24 mouse cellular contexts compared by ENCODE assay signal in genomic region chrX:163203446-163203845, GRCm38 (mm10).
A peak's percentile ranks its signal among the peaks of the same experiment; 100 is the strongest.
DNase-seq lines count a peak whose midpoint lies in the region; ATAC-seq and TF ChIP-seq lines count a peak whose summit lies in the region.
"Had no signal": no experiment of that assay in that cellular context is flagged by ENCODE, and none has a peak within 500 bp of the region (broad histone marks: within the 10 kb centered on the region; RNA-seq: fewer than 3 reads in every experiment).

No protein-coding gene starts in this region.

- TF ChIP-seq EP300 in lung, postnatal 0 days (IDR thresholded peaks at IDR 0.05), result no peak

- no peaks in the 10 kb centered on the region for H3K36me3 ChIP-seq in lung, postnatal 0 days (ENCODE audit: insufficient read depth, low read length)
- H3K36me3 ChIP-seq in hindbrain, embryonic 14.5 days (replicated peaks; ENCODE audit: control insufficient read depth, insufficient read depth), result no peaks in the 10 kb centered on the region
- H3K36me3 ChIP-seq: embryonic facial prominence, embryonic 10.5 days; embryonic facial prominence, embryonic 12.5 days; forebrain, embryonic 15.5 days; G1E had no signal

- H3K9ac ChIP-seq in lung, postnatal 0 days (replicated peaks; ENCODE audit: low read depth), result no peak overlapping the region
- no peak overlapping the region for H3K9ac ChIP-seq in hindbrain, embryonic 14.5 days
- H3K9ac ChIP-seq: embryonic facial prominence, embryonic 12.5 days; forebrain, embryonic 13.5 days; forebrain, embryonic 15.5 days; forebrain, postnatal 0 days had no signal

- 64% methylated on average over 1 of the region's 1 CpGs for WGBS in lung, postnatal 0 days
- 100% methylated on average over 1 of the region's 1 CpGs for WGBS in hindbrain, embryonic 14.5 days

- peak; percentile 5 for DNase-seq in 3T3-L1 (ENCODE audit: low read depth, low spot score)
- peak; percentile 65 for DNase-seq in ES-CJ7 (ENCODE audit: low read depth, low spot score)
- peak; percentile 4 for DNase-seq in NIH3T3 (ENCODE audit: low read depth)
- DNase-seq in ZHBTc4 (ENCODE audit: low read depth, low spot score), result peak; percentile 62
- no peak for DNase-seq in lung, postnatal 0 days (ENCODE audit: low spot score)
- no peak for DNase-seq in right cerebral cortex, postnatal 25 days
- no peak for DNase-seq in hindbrain, embryonic 14.5 days (ENCODE audit: low spot score)
- DNase-seq: adrenal gland, adult 2 months; adrenal gland, postnatal 10 days; adrenal gland, postnatal 25 days; B cell, adult 2 months; cerebellum, adult 11-12 months; cerebellum, adult 2 months; cerebellum, adult 9-10 months; cerebellum, postnatal 10 days; cerebellum, postnatal 25 days; forebrain, postnatal 0 days had no signal

- no peak overlapping the region for H3K4me2 ChIP-seq in lung, postnatal 0 days (replicated peaks; ENCODE audit: low read depth, low read length)
- H3K4me2 ChIP-seq in hindbrain, embryonic 14.5 days (replicated peaks), result no peak overlapping the region
- H3K4me2 ChIP-seq: embryonic facial prominence, embryonic 12.5 days; forebrain, embryonic 13.5 days; forebrain, embryonic 15.5 days had no signal

- H3K27ac ChIP-seq in lung, postnatal 0 days (ENCODE audit: low read length), result no peak overlapping the region
- no peak overlapping the region for H3K27ac ChIP-seq in hindbrain, embryonic 14.5 days
- H3K27ac ChIP-seq: embryonic facial prominence, embryonic 10.5 days; embryonic facial prominence, embryonic 12.5 days; forebrain, embryonic 13.5 days; forebrain, embryonic 15.5 days had no signal

- no peak for ATAC-seq in lung, postnatal 0 days
- no peak for ATAC-seq in hindbrain, embryonic 14.5 days (ENCODE audit: low FRiP score)
- ATAC-seq: CD4-positive, CD25-positive, alpha-beta regulatory T cell, adult 4 months; forebrain, embryonic 13.5 days; forebrain, embryonic 15.5 days; forebrain, postnatal 0 days had no signal

- no peaks in the 10 kb centered on the region for H3K27me3 ChIP-seq in lung, postnatal 0 days (replicated peaks; ENCODE audit: insufficient read depth, low read length)
- H3K27me3 ChIP-seq in hindbrain, embryonic 14.5 days (ENCODE audit: control insufficient read depth, insufficient read depth, low read length), result no peaks in the 10 kb centered on the region; the same call in 1 of the 2 replicates
- H3K27me3 ChIP-seq: CH12.LX; embryonic facial prominence, embryonic 12.5 days; forebrain, embryonic 13.5 days; forebrain, embryonic 15.5 days had no signal

- no peak for TF ChIP-seq CTCF in lung, postnatal 0 days (IDR thresholded peaks at IDR 0.05)

- no peaks in the 10 kb centered on the region for H3K4me1 ChIP-seq in lung, postnatal 0 days (ENCODE audit: insufficient read depth, low read depth, low read length)
- no peaks in the 10 kb centered on the region for H3K4me1 ChIP-seq in hindbrain, embryonic 14.5 days (replicated peaks; ENCODE audit: control insufficient read depth, insufficient read depth, low read length)
- H3K4me1 ChIP-seq: embryonic facial prominence, embryonic 10.5 days; embryonic facial prominence, embryonic 12.5 days; forebrain, embryonic 13.5 days; forebrain, embryonic 15.5 days had no signal

- no peaks in the 10 kb centered on the region for H3K9me3 ChIP-seq in lung, postnatal 0 days (ENCODE audit: low read length)
- no peaks in the 10 kb centered on the region for H3K9me3 ChIP-seq in hindbrain, embryonic 14.5 days (ENCODE audit: control insufficient read depth, low read length)
- H3K9me3 ChIP-seq: embryonic facial prominence, embryonic 10.5 days; embryonic facial prominence, embryonic 12.5 days; forebrain, embryonic 13.5 days; forebrain, embryonic 15.5 days; G1E had no signal

- H3K4me3 ChIP-seq in lung, postnatal 0 days (ENCODE audit: low read depth, low read length), result no peak overlapping the region
- no peak overlapping the region for H3K4me3 ChIP-seq in hindbrain, embryonic 14.5 days (replicated peaks; ENCODE audit: low read length)
- H3K4me3 ChIP-seq: embryonic facial prominence, embryonic 10.5 days; embryonic facial prominence, embryonic 12.5 days; forebrain, embryonic 13.5 days; forebrain, embryonic 15.5 days had no signal

Comparison
In these comparisons a context has a peak if more than half of its experiments do, and no peak if none do; other contexts are left out.
1. DNase-seq: peak in 3T3-L1 (single experiment), ES-CJ7 (single experiment), NIH3T3 (single experiment) and ZHBTc4 (single experiment); none in lung, postnatal 0 days (single experiment), right cerebral cortex, postnatal 25 days (single experiment) and hindbrain, embryonic 14.5 days (single experiment).